Mouse (Mus musculus) retina, adult 2 months (tissue): ENCODE measurements around the gene Ccl24.
A peak's percentile ranks its signal among the peaks of the same experiment; 100 is the strongest.

Experiments
- DNase-seq: peaks from one replicate; pipeline ENCODE4 v3.0.0-alpha.2; 2012; ENCODE audit warnings: low read depth, low spot score

Ccl24 gene

GRCm38 (mm10) chr5:135544865-135545797 lies 27.7 kb downstream of the Ccl24 start, which contains the start of gene Hip1:
TSS of gene Hip1 (minus strand) at chr5:135545120.
- peak; percentile 100 for DNase-seq

DNA sequence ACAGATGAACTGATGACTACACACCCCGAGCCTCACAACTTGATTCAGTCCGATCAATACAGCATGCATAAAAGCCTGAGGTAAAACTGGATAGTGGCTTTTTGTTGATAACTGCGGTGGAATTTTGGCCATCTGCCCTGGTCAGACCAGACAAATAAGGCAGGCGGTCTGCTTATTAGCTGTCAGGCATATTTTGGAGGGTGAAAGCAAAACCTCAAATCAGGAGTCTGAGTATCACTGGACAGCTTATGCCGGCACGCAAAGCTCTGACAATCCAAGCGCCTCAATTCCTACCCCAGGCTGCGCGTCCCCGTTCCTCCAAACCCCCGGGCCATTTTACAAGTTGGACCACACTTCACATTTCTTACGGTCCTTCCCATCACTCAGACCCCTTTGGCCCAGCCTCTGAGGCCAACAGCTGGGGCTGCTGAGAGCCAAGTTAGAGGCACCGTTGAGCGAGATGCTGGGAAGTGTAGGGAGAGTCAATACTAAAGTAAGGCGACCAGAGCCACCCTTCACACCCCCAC lies 28.8 kb downstream of the Ccl24 start:
- no peak for DNase-seq

GRCm38 (mm10) chr5:135537794-135538214 lies 35.0 kb downstream of the Ccl24 start:
- no peak for DNase-seq

DNA sequence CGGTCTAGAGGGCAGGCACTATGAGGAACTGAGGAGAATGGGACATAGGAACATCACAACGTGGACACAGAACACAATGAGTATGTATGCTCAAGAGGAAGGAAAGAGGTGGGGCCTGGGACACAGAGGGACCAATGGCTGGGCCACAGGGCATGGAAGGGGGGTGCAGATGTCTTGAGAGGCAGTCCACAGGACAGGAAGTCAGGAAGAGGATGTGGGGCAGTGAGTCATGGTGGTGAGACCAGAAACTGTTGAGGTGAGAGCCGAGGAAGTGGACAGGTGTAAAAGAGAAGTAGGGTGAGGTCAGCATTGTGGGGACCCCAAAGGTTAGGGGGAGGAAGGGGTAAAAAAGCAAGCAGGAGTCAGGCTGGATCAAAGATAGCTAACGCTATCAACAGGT lies 35.5 kb downstream of the Ccl24 start:
- no peak for DNase-seq

DNA sequence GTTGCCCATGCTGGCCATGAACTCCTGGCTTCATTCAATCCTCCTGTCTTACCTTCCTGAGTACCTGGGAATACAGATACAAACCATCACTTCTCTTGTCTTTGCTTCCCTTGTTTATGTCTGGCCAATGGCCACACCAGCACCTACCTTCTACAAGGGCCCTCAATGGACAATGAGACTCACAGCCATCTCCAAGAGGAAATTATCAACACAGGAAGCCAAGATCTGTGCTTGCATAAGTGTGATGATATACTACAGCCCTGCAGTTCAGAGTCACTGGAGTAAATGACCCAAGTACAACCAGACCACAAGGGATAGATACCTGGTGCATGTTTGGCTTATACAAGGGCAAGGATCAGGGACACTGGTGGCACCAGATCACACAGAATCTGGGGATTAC lies 37.0 kb downstream of the Ccl24 start:
- no peak for DNase-seq

GRCm38 (mm10) chr5:135533431-135533830 lies 39.4 kb downstream of the Ccl24 start:
- no peak for DNase-seq

GRCm38 (mm10) chr5:135531306-135531845 lies 41.5 kb downstream of the Ccl24 start:
- no peak for DNase-seq

- DNase-seq = no peak
Measured at GRCm38 (mm10) chr5:135529964-135530363, 42.9 kb downstream of the Ccl24 start.

DNA sequence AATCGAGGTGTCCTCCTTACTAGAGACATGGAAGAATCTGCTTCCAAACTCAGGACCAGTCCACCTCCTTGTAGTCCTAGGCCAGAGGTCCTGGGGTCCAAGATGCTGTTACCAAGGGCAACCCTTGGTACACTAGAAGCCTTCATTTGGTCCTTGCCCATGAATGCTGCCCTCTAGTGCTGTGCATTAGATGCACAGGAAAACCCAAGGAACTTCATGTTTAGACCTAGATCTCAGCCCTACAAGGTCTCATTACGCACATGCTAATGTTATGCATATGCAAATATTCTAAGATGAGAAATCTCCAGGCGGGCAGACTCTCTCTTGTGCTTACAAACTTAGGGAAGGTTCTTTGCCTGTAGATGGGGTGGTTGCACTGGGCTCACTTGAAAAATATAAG lies 43.5 kb downstream of the Ccl24 start:
- no peak for DNase-seq

- no peak for DNase-seq
Measured at GRCm38 (mm10) chr5:135527986-135528385, 44.9 kb downstream of the Ccl24 start.

GRCm38 (mm10) chr5:135524660-135525560 lies 47.9 kb downstream of the Ccl24 start:
- no peak for DNase-seq

GRCm38 (mm10) chr5:135524087-135524486 lies 48.8 kb downstream of the Ccl24 start:
- no peak for DNase-seq

- no peak for DNase-seq
Measured at GRCm38 (mm10) chr5:135522111-135522722, 50.6 kb downstream of the Ccl24 start.
